Mouse (Mus musculus) right cerebral cortex, postnatal 25 days (tissue): Measurements from ENCODE around the gene Reg3b.
"Not testable (repeated sequence)": the region's sequence is repeated elsewhere in the genome, so short reads cannot be mapped to it uniquely, and the experiment has no call there.

Experiments
- DNase-seq: peaks from one replicate; pipeline ENCODE4 v3.0.0; 2022

Reg3b gene

DNA sequence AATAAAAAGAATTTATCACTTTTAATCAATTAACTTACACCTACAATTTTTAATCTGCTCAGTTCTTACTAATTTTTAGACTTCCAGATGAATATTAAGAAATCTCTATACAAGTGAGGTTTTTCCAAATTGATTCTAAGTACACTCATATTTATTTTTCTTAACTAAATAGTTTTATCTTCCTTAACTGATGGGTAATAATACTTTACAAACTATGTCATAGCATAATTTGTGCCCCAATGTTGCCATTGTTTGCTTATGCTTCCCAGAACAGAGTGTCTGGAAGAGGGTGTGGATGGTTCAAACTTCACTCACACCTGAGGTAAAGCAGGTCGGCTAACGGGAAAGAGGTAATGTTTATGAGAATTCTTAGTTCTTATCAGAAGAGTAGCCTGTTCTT, at the start of gene Reg3b:
Gene Reg3b (plus strand): TSS at position 301 of the 400 bp plus-strand sequence.
- DNase-seq, result no peak

GRCm38 (mm10) chr6:78327798-78328197, 42.7 kb upstream of the Reg3b start:
- DNase-seq, result no peak

DNA sequence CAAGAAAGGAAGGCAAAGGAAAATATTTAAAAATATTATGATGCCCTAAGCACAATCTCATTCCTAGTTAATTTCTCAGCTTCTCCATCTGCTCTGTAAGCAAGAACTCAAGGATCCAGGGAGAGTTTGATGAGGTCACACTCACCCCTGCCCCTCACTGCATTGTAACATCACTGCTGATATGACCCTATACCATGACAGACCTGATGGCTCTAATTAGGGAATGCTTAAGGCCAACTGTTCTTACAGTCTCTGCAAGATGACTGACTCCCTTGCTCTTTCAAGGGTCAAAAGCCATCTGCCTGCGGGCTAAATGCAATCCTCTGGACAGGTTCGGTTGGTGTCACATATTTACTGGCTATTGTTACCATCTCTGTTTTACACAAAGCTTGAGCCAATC, 41.3 kb upstream of the Reg3b start:
- DNase-seq, result no peak

DNA sequence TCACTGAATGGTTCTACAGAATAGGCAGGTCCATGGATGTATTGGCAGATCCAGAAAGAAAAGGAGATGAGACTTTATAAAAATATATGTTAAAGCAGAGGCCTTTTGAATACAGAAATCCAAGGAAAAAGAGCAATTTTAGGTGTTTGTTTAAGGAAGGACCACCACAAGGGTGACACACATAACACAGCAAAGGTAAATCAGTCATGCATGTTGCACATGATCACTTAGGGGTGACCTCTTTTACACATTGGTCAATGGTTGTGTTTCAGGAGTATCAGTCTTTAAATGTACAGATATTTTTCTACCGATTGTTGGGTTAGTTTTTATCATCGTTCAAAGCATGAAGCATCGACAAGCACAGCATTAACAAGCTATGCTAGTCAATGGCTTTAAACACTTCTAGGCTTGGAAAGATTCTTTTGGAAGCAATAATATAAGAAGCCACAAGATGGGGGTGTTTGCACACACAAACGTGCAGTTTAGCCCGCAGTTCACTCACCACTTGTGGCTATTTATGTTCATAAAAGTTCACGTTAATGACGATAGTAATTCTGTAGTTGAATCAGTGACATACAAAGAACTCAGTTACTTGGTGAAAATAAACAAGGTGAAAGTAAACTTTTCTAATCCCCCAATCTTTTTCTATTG, 38.4 kb upstream of the Reg3b start:
- no peak for DNase-seq

GRCm38 (mm10) chr6:78340296-78340695, 30.2 kb upstream of the Reg3b start:
- DNase-seq, result peak; percentile 14

- DNase-seq, result no peak
These were observed 28.8 kb upstream of the Reg3b start for GRCm38 (mm10) chr6:78341689-78342088.

GRCm38 (mm10) chr6:78361971-78362563, 8.4 kb upstream of the Reg3b start:
- no peak for DNase-seq

DNA sequence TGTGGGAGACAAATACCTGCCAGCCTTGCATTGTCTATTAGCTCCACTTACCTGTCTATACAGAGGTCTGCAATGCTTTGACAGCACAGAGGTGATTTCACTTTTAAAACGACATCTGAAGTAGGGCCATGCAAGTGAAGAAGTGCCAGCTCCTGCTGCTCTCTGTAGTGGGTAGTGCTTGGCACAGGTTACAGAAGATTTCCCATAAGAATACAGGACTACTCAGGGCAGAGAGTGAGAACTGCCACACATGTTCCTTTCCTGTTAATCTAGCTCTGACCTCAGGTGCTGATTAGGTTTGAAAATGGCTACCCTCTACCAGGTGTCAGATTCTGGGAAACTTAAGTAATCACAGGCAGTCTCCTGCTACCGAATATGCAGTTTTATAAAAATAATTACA, 8.3 kb downstream of the Reg3b start, which contains the start of gene Reg3d:
Gene Reg3d (minus strand): TSS at position 101 of the 400 bp plus-strand sequence.
- DNase-seq, result no peak

GRCm38 (mm10) chr6:78380409-78380808, 10.0 kb downstream of the Reg3b start, which contains the start of gene Reg3a:
Gene Reg3a (plus strand): TSS chr6:78380709.
- DNase-seq, result no peak

- DNase-seq, result no peak
These were observed 15.2 kb downstream of the Reg3b start for GRCm38 (mm10) chr6:78385609-78386008.

GRCm38 (mm10) chr6:78395323-78395722, 24.9 kb downstream of the Reg3b start, which contains the start of gene Reg2:
Gene Reg2 (plus strand): TSS chr6:78395623.
- not testable (repeated sequence) for DNase-seq

DNA sequence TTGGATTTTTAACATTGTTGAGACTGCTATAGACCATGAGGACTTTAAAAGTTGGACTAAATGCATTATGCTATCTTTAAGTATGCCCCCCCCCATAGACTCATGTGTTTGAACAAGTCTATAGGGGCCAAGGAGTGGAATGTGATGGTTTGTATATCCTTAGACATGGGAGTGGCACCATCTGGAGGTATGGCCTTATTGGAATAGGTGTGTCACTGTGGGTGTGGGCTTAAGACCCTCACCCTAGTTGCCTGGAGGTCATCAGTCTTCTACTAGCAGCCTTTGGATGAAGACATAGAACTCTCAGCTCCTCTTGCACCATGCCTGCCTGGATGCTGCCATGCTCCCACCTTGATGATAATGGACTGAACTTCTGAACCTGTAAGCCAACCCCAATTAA, 52.0 kb downstream of the Reg3b start, which contains the start of gene Reg1:
Gene Reg1 (plus strand): TSS at position 301 of the 400 bp plus-strand sequence.
- not testable (repeated sequence) for DNase-seq
